Mouse (Mus musculus): ENCODE results near the gene Sik3.

Sik3 gene

GRCm38 (mm10) chr9:46012091-46013008 is at the start of gene Sik3, which contains the start of gene Pafah1b2:
Sik3 (plus strand) TSS chr9:46012820.
Pafah1b2 (minus strand) TSS chr9:46012690.
- DNase-seq (ENCODE audit: low spot score in 2 of 2), result peak; percentile 98

DNA sequence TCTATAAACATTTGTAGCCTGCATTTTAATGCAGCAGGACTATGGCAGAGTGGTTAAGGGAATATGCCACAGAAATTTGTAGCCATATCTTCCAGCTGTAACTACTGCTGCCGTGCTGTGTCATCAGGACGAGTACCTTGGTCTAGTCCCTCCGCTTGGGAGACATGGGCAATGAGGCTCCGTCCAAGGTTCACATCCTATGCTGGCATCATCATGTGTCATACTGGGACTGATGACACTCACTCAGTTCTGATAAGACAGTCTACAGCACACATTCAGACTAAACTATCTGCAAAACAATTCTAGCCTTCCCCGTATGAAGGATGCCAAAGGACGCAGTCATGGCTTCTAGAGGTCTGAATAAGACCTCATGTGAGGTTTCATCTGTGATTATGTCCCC is 49.0 kb upstream of the Sik3 start:
- no peak for DNase-seq (ENCODE audit: low spot score in 2 of 2)

GRCm38 (mm10) chr9:45976884-45977283 is 35.7 kb upstream of the Sik3 start:
- no peak for DNase-seq (ENCODE audit: low spot score in 2 of 2)

- no peak for DNase-seq (ENCODE audit: low spot score in 2 of 2)
These were observed 32.8 kb upstream of the Sik3 start for GRCm38 (mm10) chr9:45979778-45980177.

GRCm38 (mm10) chr9:45980611-45981010 is 32.0 kb upstream of the Sik3 start:
- DNase-seq (ENCODE audit: low spot score in 2 of 2), result no peak

DNA sequence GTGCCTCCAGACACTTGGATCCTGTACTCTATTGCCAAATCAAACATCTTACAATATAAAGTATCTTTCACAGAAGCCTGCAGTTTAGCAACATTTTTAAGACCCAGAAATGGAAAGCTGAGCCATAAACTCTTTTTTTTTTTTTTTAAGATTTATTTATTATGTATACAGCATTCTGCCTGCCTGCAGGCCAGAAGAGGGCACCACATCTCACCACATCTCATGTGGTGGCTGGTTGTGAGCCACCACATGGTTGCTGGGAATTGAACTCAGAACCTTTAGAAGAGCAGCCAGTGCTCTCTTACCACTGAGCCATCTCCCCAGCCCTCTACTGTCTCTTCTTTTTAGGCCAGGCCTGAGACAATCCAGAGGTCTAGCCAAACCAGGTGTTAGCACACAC is 31.3 kb upstream of the Sik3 start:
- no peak for DNase-seq (ENCODE audit: low spot score in 2 of 2)

DNA sequence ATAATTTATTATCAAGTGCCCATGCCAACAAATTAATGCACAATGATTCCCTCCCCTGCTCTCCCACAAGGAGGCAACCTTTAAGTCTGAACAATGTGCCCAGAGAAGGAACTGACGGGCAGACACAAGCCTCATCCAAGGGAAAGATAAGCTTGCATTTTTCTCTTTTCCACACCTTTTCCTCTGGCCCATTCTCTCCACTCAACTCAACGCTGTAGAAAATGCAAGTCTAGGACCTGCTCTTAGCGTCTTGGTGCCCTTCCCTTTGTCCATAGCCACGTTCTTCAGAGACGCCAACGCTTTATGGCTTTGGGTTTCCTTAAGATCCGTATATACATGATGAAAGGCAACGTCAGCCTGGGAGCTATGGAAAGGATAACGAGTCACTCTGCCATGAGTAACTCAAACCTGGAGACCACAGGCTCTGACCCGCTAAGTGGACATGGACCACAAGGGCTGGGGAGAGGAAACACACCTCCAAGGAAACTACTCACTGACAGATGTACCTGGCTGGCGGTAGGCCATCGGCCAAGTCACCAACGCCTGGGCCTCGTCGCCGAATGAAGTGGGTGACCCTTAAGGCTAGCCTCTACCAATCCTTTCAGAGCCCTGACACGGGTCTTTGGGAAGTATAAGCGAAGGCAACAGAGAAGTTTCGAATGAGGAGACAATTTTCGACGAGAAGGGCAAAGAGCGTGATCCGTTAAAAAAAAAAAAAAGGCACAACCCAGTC is 28.8 kb upstream of the Sik3 start:
- DNase-seq (ENCODE audit: low spot score in 2 of 2), result peak; percentile 54 to 66

DNA sequence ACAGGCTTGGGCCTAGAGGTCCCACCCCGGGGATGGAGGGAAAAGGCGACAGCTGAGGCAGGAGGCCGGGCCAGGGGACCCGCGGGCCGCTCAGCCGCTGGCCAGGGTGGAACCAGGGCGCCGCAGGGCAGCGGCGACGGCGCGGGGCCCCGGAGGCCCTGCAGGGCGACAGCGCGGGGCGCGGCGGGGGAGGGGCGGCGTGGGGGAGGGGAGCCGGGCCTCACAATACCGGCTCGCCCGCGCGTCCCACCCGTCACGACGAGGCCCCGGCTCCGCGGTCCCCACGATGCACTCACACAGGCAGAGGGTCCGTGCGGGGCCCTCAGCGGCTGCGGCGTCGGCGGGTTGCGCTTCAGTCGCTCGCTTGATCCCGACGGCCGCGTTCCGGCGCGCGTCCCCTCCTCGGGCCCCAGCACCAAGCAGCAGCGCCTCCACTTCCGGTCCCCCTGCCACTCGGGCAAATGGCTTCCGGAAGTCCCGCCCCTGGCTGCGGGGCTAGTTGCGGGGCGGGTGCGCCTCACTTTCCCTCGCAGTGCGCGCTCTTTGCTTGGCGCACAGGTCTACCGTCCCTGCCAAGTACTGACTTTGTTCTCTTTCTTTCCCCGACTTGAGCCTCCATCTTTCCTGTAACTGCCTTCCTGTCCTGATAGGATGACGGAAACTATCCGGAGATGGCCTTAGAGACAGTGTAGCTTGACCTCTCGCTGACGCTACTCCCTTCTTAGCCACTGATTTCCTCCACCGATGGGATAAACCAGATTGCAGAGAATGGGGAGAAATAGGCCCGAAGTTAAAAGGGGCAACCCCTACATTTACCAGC is 28.0 kb upstream of the Sik3 start:
- DNase-seq (ENCODE audit: low spot score in 2 of 2), result peak; percentile 94 to 95

GRCm38 (mm10) chr9:45985229-45985567 is 27.4 kb upstream of the Sik3 start:
- DNase-seq (ENCODE audit: low spot score in 2 of 2), result peak; percentile 70 to 73

DNA sequence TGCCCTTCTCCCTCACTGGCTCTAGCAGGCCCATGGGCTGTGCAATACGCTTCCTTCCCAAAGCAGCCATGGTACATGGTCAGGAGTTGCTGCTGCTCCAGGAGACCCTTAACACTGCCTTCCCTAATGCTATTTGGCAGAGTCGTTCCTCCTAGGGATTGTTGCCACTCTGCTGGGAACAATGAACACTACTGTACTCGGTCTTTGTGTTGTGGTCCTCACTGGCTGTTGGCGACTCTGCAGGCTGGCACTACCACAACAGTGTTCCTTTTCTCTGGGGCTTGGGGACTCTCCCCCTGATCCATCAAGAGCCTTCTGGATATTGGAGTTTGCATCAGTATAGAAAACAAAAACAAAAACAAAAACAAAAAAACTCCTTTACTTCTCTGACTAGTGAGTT is 13.6 kb upstream of the Sik3 start:
- DNase-seq (ENCODE audit: low spot score in 2 of 2), result no peak

- peak; percentile 74 to 90 for DNase-seq (ENCODE audit: low spot score in 2 of 2)
These were observed 8.9 kb upstream of the Sik3 start for GRCm38 (mm10) chr9:46003729-46004128.

DNA sequence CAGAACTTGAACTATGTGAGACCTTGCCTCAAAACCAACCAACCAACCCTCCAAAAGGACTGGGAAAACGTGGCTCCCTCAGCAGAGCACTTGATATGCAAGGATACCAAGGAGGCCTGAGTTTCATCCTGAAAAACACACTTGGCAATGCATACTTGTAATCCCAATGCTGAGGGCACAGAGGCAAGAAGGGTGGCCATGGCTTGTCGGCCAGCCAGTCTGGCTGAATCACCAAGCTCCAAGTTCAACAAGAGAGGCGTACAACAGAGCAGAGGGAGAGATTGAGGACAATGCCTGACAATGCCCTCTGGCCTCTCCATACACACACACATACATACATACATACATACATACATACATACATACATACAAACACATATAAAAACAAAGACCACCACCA is 8.1 kb upstream of the Sik3 start:
- no peak for DNase-seq (ENCODE audit: low spot score in 2 of 2)

DNA sequence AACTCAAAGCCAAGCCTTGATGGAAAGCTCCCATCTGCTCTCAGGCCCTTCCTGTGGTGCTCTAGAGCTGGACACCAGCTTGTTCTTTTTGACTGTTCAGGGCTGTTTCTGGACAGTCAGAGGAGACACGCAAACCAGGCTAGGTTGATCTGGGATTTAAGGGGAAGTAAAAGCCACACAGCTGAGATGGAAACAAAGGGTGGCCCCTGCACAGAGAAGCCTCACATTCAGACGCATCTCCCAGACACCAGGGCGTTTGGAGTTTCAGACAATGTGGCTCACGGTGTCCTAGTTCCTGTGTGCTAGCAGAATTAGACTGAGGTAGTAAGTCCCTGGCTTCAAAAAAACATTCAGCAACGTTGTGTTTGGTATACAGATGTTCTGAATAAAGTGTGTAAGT is 6.4 kb upstream of the Sik3 start:
- DNase-seq (ENCODE audit: low spot score in 2 of 2), result no peak

DNA sequence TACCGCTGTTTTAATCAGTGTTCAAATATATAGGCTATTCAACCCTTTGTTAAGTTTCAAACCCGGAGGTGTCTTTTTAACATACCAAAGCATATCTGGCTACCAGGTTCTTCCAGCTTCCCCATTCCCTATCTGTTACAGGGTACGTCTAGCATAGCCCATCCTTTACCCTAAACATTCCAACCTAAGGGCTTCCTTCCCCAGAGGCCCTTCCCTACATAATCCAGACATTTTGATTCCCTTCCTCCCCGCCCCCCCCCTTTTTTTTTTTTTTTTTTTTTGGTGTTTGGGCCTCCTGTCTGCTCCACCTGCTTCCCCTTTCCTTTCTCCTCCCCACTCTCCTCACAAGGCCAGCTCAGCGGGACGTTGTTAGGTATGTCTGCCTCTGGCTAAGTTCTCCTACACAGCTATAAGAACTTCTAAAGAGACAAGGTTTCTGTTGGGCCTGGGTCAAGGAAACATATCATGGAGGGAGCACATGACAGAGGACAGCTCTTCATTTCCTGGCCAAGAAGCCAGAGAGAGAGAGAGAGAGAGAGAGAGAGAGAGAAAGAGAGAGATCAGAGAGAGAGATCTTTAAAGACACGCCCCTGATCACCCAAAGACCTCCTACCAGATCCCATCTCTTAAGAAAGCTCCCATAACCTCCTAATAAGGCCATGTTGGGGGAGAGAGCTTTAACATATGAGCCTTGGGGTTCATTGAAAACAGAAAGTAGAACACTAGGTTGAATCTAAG is 3.5 kb upstream of the Sik3 start:
- DNase-seq (ENCODE audit: low spot score in 2 of 2), result no peak

DNA sequence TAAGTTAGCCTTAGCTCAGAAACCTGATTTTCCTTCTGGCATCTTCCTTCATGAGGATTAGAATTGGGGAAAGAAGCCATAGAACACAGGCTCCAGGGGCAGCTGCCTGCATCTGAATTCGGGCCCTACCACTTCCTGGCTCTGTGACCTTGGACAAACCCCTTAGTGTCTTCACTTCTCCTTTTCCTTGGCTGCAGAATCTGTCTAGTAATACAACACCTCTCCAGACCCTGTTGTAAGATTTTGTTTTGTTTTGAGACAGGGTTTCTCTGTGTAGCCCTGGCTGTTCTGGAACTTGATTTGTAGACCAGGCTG is 3.0 kb upstream of the Sik3 start:
- DNase-seq (ENCODE audit: low spot score in 2 of 2), result no peak

- DNase-seq (ENCODE audit: low spot score in 2 of 2), result no peak
These were observed 1.3 kb upstream of the Sik3 start for GRCm38 (mm10) chr9:46011094-46011970.

DNA sequence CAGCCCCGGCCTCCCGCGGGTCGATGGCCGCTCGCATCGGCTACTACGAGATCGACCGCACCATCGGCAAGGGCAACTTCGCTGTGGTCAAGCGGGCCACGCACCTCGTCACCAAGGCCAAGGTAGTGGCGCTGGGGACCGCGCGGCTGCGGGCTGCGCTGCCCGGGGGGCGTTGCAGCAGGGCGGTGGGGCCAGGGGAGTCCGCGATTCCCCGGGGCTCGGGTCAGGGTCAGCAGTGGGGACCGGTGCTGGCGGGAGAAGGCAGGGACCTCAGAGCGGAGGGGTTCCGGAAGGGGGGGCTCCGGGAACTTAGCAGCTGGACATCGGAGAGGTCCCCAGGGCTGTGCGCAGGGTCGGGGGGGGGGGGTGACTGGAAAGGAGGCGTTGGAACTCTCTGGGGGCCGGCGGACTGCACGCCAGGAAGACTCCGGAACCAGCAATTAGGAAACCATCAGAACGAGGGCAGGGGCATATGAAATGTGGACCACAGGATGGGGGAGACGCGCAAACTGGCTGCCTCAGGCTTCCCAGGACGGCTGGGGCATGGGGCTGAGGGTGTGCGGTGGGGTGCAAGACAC is 478 bp downstream of the Sik3 start:
- DNase-seq (ENCODE audit: low spot score in 2 of 2), result peak; percentile 46 to 49

GRCm38 (mm10) chr9:46013616-46014015 is 996 bp downstream of the Sik3 start:
- no peak for DNase-seq (ENCODE audit: low spot score in 2 of 2)

- DNase-seq (ENCODE audit: low spot score in 2 of 2), result peak; percentile 75 to 79
These were observed 1.6 kb downstream of the Sik3 start for GRCm38 (mm10) chr9:46014251-46014681.

- DNase-seq (ENCODE audit: low spot score in 2 of 2), result peak in 1 of 2 experiments; percentile 45
These were observed 2.5 kb downstream of the Sik3 start for GRCm38 (mm10) chr9:46015081-46015551.
